Mouse (Mus musculus): Measurements from ENCODE around the gene Mrtfb. TPM values are rescaled to one million over a fixed set of nuclear protein-coding genes. Genes with fewer than 3 reads are reported as not detected.

Mrtfb gene
- total RNA-seq (2021) = 10 to 100 TPM; 17.8 to 23.0 TPM
- long read RNA-seq, experiment 1, partial matches to known transcripts = 1 of 3 reads
- long read RNA-seq, experiment 1, other reads (novel, unspliced or antisense) = 2 of 3 reads
- long read RNA-seq, experiment 2, full-length matches to known transcripts = 2 of 6 reads
- long read RNA-seq, experiment 2, partial matches to known transcripts = 1 of 6 reads
- long read RNA-seq, experiment 2, other reads (novel, unspliced or antisense) = 3 of 6 reads

DNA sequence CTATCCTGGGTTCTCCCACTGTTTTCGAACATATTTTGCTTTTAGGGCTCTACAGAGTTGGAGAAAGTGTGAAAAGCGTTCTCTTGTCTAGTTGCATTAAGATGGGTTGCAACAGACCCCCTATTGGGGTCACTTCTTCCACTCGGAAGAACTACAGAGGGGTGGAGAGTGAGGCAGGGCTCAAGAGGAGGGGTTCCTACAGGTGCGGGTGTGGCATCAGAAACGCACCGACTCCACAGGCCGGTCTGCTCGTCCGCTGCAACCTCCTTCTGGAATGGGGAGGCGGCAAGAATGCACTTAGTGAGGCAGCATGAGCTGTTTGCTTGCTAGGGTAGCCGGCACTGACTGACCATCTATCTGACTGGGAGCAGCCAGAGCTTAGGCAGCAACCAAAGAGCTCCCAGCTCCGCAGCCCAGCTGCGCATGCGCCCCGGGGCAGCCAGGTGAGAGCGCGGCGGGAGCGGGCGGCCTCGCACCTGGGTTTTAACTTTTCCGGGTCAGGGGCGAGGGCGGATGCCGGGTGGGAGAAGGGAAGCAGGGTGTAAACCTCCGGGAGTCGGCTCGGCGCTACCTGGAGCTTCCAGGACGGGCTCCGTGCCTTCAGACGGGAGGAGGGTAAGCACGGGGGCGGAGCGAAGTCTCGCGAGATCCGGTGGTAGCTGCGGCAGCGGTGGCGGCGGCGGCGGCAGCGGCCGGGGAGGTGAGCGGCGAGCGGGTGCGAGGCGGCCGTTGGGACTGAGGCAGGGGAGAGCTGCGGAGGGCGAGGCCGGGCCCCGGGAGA, at the start of gene Mrtfb:
Gene Mrtfb (plus strand): TSS at position 627 of the 781 bp plus-strand sequence.
- peak; percentile 93 for DNase-seq

DNA sequence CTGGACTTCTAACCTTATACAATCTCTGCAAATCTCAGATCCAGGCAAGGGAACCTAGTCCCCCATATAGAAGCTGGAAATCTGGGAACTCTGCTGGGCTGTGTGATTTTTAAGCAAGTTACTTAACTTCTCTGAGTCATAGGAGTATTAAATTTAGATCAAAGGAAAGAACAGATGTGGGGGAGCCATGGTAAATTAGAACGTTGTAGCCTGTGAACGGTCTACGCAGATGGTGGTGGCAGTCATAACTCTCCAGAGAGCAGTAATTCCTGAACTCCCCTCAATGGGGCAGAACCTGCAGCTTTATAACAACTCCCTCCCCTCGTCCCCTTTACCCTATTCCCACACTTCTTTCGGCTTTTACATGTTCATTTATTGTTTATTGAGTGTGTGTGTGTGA, 48.6 kb upstream of the Mrtfb start:
- DNase-seq = no peak

DNA sequence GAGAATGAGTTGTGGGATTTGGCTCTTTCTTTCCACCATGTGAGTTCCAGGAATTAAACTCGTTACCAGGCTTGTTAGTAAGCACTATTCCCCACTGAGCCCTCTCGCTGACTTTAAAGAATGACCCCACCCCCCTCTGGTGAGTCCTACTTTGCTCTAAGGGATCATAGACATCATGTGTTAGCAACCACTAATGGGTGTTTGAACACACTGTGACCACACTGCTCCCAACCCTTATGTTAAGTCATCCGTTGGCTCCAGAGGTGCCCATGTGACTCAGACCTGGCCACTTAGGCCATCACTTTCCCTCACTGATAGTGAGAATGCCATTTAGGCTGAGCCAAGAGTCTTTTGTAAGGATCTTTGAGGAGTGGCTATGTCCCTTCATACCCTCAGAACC, 48.2 kb upstream of the Mrtfb start:
- peak in 1 of 2 experiments; percentile 45 for DNase-seq

DNA sequence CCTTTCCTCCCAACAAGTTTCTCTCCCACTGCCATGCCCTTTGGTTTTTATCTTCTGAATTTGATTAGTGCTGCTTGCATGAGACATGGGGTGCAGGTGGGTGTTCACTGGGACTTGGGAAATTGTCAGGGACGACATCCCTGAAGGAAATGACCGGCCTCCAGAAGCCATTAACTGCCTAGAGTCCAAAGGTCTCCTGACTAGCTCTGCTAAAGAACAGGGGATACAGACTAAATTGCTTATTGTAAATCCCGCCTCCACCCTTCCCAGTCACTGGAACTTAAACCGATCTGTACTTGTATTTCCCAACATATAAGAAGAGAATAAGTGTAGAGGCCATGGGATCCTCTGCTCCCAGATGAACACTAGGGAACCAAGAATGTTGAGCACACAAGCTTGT, 43.5 kb upstream of the Mrtfb start:
- DNase-seq = no peak

DNA sequence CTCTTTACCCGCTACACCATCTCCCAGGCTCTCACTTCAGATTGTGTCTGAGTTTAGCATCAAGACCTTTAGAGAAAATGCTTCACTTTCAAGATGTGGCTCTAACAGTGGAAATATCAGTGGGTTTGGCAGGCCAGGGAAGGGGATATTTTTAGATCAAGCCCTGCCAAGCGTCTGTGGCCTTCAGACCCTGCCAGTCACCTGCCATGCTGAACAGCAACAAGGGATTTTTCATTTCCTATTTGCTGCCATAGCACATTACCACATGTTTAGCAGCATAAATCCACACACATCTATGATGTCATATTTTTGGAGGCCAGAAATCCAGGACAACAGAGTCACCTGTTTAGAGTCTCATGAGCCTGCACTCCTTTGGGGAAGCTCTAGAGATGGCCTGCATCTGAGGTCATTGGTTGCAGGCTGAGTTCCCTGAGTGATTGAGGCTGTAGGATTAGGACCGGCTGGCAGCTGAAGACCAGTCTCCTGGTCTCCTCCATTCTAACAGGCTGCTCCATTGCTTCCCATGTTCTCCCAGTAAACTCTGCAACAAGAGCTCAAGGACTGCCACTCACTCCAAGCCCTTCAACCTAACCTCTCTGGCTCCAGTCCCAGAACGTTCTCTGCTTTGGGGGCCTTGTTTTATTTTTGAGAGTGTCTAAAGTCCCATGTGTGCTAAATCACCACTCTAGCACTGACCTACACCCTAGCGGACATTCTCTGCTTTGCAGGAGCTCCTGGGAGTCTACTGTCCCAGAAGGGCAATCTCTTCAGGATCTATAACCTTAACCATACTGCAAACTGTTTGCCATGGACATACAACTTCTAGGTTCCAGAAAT, 39.9 kb upstream of the Mrtfb start:
- peak; percentile 59 to 62 for DNase-seq

DNA sequence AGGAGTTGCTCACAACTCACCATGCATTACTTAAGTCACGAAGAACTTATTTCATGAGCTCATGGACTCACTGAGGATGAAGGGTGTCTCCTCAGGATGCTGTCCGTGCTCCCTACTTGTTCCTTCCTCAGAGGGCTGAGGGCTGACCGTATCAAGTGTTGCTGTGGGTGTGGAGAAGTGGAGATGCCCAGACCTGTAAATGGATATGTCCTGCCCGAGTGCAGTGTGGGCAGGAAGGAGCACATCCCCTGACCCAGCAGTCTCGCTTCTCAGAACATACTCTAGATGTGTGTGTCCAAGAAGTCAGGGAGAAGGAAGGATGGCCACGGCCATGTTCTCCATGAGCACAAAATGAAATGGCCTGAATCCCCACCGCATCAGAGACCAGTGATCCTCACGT, 38.3 kb upstream of the Mrtfb start:
- DNase-seq = no peak

DNA sequence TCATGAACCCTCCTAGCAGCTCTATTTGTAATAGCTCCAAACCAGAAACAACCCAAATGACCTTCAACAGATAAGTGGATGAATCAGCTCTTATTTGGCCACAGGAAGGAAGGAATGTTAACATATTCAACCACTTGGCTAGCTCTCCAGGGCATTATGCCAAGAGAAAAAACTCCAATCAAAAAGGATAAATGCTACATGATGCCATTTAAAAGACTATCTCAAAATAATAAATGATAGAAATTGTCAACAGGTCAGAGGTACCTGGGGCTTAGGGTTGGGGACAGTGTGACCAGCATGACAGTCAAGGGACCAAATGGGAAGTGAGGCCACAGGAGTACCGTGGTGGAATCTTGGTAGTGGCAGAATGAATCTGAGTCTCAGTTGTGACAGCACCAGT, 34.8 kb upstream of the Mrtfb start:
- DNase-seq = no peak

DNA sequence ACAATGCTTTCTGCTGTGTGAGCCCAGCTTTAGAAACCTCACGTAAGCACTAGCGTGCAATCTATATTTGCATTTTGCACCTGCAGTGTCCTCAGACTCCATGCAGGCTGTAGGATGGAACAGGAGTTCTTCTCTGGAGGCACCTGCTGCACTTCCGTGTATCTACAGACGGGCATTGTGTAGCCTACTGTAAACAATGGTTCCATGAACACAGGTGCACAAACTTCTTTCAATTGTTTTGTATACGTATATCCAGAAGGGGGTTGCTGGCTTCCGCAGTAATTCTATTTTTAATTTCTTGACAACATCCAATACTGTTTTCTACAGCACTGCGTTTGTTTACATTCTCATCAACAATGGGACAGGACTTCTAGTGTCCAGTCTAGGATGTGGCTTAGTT, 24.2 kb upstream of the Mrtfb start:
- no peak for DNase-seq

DNA sequence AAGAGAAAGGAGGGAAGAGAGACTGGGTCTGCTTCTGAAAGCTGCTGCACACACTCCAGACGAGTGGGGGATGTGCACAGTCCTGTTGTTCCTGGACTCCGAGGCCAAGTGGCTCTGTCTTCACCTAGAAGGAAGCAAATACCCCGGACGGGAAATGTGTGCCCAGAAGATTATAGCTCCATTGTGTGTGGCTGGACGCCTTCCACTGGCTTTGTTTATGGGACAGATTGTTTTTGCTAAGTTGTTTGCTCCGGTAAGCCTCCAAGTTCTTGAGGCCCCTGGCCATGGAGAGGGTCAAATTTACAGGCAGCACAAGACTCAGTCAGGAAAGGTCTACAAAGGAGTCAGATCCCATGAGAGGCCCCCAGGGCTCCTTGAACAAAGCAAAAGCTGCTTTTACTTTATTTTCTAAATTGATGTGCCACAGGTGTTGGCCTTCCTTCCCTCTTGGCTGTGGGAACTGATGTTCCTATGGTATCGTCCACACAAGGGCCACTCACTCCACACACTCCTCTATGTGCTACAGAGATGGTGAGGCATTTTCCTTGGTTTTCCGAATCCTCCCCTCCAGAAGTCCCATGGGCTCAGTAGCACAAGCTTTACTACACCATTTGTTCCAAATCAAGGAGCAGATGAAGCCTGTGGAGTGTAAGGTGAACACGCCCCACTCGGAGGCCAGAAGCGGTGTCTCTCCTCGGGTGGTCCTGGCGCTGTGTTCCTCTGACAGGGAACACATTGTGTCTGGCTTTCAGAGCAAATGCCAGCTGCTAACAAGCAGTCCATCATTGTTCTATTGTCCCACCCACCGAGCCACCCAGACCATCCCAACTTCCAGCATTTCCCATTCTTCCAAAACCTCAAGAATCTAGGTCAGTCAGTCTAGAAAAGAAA, 23.1 kb upstream of the Mrtfb start:
- DNase-seq = peak; percentile 61 to 86

DNA sequence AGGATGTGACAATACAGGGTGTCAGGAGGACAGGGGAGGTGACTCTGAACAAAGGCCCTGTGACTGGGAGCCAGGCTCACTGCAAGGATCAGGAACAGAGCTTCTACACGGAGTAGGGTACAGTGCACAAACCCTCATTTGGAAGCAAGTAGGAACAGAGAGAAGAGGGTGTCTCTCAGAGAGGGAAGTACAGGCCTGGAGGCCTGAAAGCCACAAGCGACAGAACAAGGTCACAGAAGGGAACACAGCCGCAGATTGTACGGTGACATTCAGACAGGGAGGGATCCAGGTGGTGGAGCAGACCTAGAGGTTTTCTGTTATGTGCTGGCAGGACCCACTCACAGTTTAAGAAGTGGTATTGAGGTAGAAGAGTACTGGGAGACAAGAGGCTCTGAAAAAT, 17.2 kb upstream of the Mrtfb start:
- DNase-seq = no peak

DNA sequence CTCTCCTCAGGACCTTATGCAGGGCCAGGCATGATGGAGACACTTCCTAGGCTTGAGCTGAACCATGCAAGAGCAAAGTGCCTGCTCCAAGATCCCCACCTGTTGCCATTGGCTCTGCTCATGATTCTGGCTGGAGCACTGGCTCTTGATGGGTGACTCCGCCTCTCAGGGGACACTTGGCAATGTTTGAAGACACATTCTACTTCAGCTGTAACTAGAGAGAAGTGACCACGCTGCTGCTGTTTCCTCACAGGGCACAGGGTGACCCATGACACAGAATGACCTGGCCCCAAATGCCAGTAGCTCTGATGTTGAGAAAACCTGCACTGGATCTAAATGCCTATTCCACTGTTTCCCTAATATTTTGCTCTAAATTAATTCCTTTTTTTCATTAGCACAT, 16.7 kb upstream of the Mrtfb start:
- no peak for DNase-seq

DNA sequence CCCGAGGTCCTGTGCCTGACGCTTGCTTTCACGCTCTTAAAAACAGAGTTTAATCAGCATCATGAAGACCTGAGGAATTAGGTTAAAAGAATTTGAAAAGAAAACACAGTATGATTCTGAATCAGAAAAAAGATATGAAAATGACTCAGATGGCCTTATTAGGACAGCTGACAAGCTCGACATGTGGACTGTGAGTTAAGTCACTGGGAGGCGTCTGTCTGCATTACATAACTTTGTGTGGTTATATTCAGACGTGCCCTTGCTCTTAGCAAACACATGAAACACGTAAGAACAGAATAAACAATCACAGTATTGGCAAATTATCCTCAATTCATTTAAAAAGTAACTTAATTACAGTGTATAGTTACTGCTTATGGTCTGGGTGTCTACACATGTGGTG, 16.0 kb upstream of the Mrtfb start:
- DNase-seq = no peak

DNA sequence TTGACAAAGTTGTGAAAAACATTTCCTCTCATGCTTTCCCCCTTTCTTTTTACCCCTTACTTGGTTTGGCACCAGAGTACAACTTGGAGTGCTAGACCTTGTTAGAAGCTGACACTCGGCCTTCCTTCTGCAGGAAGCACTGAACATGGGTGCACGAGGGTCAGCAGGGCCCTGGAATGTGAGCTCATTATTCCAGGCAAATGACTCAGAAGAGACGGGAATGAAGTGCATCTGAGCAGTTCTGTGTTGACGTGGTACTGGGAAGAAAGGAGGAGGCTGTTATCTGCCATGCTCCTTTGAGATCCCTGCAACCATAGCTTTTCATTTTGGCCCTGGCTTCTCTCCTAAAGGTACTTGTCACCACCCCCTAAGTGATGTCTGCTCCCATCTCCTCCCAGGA, 10.6 kb upstream of the Mrtfb start:
- no peak for DNase-seq

DNA sequence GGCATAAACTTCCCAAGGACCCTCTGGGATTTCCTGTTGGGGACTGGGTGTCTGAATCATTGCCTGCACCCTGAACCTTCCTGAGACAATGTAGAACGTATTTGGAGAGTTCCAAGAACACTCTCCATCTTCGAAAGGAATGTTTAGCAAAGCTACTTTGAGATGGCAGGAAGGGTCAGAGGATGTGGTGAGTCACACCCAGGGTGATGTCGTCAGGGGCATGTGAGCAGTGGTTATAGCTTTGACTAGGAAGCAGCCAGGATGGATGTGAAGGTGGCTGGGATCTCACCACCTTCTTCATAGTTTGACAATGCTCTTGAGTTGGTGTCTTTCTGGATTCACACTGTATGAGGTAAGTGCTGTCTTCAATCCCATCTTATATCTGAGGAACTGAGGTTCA, 9.4 kb upstream of the Mrtfb start:
- DNase-seq = no peak

DNA sequence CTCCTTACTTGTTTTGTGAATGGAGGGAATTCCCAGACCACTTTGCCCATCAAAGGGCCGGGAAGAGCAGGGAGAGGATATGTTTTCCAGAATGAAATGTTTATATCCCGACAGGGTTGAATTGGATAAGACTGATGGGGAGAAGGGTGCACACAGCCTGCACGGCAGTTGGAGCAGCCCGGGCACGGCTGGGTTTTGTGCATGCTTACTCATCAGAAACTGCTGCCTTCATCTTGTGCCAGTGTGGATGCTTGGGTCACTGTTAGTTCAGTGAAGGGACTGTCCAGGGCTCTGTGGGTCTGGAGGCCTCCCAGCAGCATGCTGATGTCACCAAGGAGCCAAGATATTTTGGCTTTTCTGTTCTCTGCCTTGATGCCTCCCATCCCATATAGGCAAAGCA, 6.2 kb upstream of the Mrtfb start:
- no peak for DNase-seq

DNA sequence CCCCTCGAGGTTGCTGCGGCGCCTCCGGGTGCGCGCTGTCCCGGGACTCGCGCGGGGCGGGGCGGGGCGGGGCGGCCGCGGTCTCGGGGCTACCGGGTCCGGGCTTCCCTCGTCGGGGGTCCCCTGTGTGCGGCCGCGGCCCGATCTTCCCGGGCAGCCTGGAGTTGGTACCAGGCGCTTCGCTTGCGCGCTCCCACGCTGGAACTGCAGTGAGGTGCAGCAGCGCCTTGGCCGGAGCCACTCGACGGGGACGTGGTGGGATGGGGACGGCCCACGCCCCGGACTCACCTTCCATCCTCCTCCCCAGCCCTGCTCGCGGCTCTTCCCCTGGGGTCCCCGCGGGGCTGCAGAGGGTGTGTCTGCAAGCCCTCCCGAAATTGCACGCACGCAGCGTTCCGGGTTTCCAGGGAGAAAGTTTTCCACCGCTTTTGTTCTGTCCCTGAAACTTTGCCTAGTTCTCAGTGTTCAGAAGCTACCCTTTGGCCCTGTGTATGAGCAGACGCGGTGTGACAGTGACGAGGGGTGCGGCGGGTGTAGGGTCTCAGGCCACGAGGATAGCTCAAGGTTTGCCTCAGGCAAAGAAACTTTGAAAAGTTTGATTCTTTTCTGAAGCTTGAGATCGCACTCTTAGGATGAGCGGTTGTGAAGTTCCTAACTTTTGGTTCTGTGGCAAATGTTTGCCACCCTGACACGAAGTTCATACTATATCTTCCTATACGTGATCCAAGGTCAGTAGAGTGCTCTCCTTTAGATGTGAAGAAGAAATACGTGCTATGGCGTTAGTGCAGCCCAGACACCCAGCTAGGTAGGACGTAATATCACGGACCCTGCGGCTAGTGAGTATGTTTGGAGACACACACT, 616 bp downstream of the Mrtfb start:
- peak; percentile 38 to 45 for DNase-seq

DNA sequence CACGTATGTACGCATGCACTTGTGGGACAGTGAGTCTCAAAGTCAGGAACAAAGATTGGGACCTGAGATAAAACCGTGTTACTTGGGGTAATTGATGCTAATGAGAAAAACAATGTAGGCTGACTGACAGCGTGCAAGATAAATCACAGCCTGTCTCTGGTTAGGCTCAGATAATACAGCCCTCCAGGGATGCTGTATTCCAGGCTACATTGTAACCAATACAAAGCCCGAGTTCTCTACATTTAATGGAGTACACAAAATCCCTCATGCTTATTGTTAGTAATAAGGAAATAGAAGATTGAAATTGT, 1.2 kb downstream of the Mrtfb start:
- no peak for DNase-seq

DNA sequence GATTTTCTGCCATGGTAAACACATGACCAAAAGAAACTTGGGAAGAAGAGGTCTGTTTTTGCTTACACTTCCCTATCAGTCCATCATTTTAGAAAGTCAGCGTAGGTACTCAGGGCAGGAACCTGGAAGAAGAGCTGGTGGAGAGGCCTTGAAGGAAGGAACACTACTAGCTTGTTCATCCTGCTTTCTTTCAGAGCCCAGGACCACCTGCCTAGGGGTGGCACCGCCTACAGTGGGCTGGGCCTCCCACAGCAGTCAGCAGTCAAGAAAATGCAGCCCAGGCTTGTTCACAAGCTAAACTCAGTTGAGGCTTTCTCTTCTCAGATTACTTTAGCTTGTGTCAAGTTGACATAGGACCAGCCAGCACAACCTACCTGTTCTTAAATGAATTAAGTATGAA, 2.7 kb downstream of the Mrtfb start:
- DNase-seq = no peak

DNA sequence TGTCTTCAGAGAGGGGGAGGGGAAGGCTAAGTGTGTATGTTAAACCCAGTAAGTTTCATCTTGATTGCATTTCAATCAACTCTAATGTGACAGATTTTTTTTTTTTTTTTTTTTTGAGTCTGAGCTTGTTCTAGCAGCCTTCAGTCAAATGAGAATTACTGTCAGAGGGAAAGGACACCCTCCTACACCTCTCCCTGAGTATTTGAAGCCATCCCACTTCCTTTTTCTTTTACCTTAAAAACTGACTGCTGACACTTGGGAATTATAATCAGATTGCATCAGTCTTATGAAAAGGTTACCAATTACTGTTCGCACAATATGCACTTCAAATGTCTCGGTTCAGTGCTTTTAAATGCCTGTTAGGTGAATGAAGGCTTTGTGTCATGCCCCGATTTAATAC, 10.0 kb downstream of the Mrtfb start:
- DNase-seq = no peak

DNA sequence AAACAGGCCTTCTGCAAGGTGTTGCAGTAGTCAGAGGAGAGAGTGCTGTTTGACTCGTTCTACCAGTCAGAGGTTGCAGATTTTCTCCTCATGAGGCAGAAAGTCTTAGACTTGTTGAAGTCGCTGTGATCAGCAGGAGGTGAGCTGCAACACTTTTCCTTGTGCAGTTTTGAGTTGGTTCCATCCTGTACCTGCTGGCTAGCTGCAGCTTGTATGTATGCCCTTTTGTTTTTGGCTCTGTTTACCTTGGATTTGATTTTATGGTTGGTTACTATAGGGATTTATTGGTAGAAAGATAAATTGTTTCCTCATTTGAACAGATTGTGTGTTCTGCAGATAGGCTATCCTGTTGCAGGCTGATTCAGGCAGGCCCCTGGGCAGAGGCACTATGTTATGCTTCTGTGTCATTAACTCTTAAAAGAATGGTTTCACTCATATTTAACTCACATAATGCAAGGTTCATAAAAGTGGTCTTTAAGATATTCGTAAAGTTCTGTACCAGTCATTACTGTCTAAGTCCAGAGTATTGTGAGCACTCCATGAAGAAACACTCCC, 11.1 kb downstream of the Mrtfb start:
- DNase-seq = no peak

DNA sequence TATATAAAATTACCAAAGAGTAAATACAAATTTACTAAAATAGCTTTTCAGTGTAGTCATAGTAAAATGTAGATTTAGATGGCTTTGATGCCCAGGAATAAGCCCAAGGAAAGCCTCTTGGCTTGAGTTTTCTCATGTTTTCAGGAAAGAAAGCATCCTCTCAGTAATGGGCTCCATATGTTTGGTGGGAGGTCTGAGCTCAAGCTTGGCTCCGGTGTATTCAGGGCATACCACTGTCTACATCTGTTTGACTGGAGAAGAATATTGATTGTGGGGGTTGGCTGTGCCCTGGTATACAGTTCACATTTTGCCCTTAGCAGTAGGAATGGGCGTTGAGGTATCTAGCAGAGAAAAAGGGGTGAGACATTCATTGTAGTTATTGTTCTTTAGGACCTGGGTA, 13.1 kb downstream of the Mrtfb start:
- no peak for DNase-seq

Data from heart, adult 18-20 months (tissue).